Mouse (Mus musculus) bone marrow macrophage, adult 2 months (primary cell): Measurements from ENCODE around the gene Egfr. TPM values are rescaled to one million over a fixed set of nuclear protein-coding genes. Genes with fewer than 3 reads are reported as not detected.

ENCODE experiments used
- H3K27ac ChIP-seq: 2 replicates; pipeline ENCODE4 v1.5.1; 2012; ENCODE audit warnings: low read depth, low read length; ENCODE audit not compliant: insufficient read depth
- H3K4me1 ChIP-seq: 2 replicates; pipeline ENCODE4 v1.6.1; 2012; ENCODE audit warnings: low read length; ENCODE audit not compliant: control insufficient read depth, insufficient read depth
- H3K4me3 ChIP-seq: 2 replicates; pipeline ENCODE4 v1.5.1; 2012; ENCODE audit warnings: mild to moderate bottlenecking, low read length, moderate library complexity; ENCODE audit not compliant: insufficient read depth
- CTCF ChIP-seq: IDR thresholded peaks from 2 replicates; pipeline ENCODE4 v1.5.1; 2012; ENCODE audit warnings: low read depth, mild to moderate bottlenecking, low read length, moderate library complexity
- POLR2A ChIP-seq: IDR thresholded peaks from 2 replicates; pipeline ENCODE4 v1.6.1; 2012; ENCODE audit warnings: mild to moderate bottlenecking, low read depth, low read length, borderline replicate concordance
- polyA plus RNA-seq: library from polyadenylated mRNA; stranded (reverse); fragments of >200 nt; gene quantifications from 2 replicates; pipeline ENCODE4 v1.2.4, GENCODE M21; 2012; ENCODE audit not compliant: missing spikeins, insufficient read depth, insufficient read length

Gene Egfr
- polyA plus RNA-seq: 0.88 and 2.2 TPM in 2 replicates

DNA sequence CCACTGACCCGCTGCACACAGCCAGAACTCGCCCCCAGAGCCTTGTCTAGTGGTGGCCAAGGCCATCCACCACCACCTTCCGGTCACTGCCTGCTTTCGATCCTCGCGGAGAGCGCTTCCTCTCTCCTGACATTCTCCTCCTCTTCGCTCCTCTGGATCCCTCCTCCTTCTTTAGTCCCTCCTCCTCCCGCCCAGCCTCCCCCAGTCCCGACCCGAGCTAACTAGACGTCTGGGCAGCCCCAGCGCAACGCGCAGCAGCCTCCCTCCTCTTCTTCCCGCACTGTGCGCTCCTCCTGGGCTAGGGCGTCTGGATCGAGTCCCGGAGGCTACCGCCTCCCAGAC, at the start of gene Egfr:
Egfr (plus strand) TSS at position 197 of the 342 bp plus-strand sequence.
- TF ChIP-seq CTCF (no peak), POLR2A (no peak)
- H3K4me3 ChIP-seq: peak within 1 kb of the TSS; percentile 51
- no peaks in the 10 kb centered on the region for H3K4me1 ChIP-seq
- no peak within 1 kb of the TSS for H3K27ac ChIP-seq

- no peak for TF ChIP-seq POLR2A
- TF ChIP-seq CTCF: no peak
- H3K4me3 ChIP-seq: no peak overlapping the region
- H3K27ac ChIP-seq: no peak overlapping the region
Observed at GRCm38 (mm10) chr11:16703221-16703620, 48.8 kb upstream of the Egfr start.

GRCm38 (mm10) chr11:16735083-16735644, 16.8 kb upstream of the Egfr start:
- no peak for TF ChIP-seq POLR2A
- TF ChIP-seq CTCF: no peak
- no peak overlapping the region for H3K27ac ChIP-seq
- H3K4me3 ChIP-seq: no peak overlapping the region
- H3K4me1 ChIP-seq: no peaks in the 10 kb centered on the region

More at GRCm38 (mm10) chr11:16703221-16703620, 48.8 kb upstream of the Egfr start:
- no peaks in the 10 kb centered on the region for H3K4me1 ChIP-seq

DNA sequence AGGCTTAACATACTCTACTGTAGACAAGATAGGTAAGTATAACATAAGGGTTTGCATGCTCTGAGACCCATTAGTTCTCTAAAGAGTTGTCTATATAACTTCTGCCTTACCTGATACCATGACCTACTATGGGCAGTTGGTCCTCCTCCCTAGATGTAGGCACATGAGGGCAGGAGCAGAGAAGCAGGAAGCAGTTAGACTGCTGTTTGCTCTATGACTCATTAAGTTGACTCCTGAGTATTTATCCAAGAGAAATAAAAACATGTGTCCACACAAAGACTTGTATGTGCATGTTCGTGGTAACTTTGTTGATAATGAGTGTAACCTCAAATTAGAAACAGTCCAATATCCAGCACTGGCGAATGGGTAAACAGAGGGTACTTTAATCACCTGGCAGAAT, 14.7 kb upstream of the Egfr start:
- Histone ChIP-seq H3K4me1 (no peaks in the 10 kb centered on the region), H3K4me3 (no peak overlapping the region), H3K27ac (no peak overlapping the region)
- no peak for TF ChIP-seq CTCF
- no peak for TF ChIP-seq POLR2A

DNA sequence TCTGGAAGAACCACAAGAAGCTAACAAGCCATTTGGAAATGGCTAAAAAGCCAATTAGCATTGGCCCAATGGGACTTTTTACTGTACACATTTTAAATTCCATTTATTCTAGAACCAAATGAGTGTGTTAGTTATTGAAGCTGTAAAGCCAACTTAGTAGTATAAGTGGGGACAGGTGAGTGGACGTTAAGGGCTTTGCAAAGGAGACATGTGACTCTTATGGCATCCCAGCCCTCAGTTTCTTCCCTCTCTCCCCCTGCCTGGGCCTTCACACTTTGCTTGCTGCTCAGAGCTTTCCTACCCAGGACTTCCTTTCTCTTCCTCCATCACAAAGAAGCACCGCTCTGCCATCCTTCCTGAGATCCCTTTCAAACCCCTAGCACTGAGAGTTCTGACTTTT, 13.3 kb upstream of the Egfr start:
- Histone ChIP-seq H3K4me3 (no peak overlapping the region), H3K4me1 (no peaks in the 10 kb centered on the region), H3K27ac (no peak overlapping the region)
- TF ChIP-seq CTCF (no peak), POLR2A (no peak)

GRCm38 (mm10) chr11:16739155-16739554, 12.8 kb upstream of the Egfr start:
- TF ChIP-seq POLR2A (no peak), CTCF (no peak)
- H3K27ac ChIP-seq: no peak overlapping the region

GRCm38 (mm10) chr11:16740691-16741611, 11.1 kb upstream of the Egfr start:
- Histone ChIP-seq H3K4me3 (no peak overlapping the region), H3K4me1 (no peaks in the 10 kb centered on the region), H3K27ac (no peak overlapping the region)
- TF ChIP-seq POLR2A: no peak
- no peak for TF ChIP-seq CTCF

More at GRCm38 (mm10) chr11:16739155-16739554, 12.8 kb upstream of the Egfr start:
- Histone ChIP-seq H3K4me3 (no peak overlapping the region), H3K4me1 (no peaks in the 10 kb centered on the region)

DNA sequence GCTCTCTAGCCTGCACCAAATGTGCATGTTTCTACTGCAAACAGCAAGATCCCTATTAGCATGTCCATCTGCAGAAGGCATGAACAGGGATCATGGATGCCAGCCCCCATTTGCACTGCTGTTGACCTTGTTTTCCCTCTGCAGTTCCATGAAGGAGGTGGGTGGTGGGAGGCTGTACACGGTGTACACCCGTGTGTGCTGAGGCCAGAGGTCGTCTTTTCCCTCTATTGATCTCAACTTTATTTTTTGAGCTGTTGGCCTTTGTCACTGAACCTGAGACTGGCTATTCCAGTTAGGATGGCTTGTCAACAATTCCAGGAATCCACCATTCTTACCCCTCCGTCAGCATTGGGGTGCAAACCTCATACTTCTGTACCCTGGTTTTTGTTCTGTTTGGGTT, 9.8 kb upstream of the Egfr start:
- H3K4me3 ChIP-seq: no peak overlapping the region
- H3K4me1 ChIP-seq: no peaks in the 10 kb centered on the region
- no peak for TF ChIP-seq POLR2A
- no peak for TF ChIP-seq CTCF
- H3K27ac ChIP-seq: no peak overlapping the region

GRCm38 (mm10) chr11:16742821-16743220, 9.2 kb upstream of the Egfr start:
- TF ChIP-seq POLR2A: no peak
- no peak for TF ChIP-seq CTCF
- no peaks in the 10 kb centered on the region for H3K4me1 ChIP-seq
- H3K4me3 ChIP-seq: no peak overlapping the region
- H3K27ac ChIP-seq: no peak overlapping the region

DNA sequence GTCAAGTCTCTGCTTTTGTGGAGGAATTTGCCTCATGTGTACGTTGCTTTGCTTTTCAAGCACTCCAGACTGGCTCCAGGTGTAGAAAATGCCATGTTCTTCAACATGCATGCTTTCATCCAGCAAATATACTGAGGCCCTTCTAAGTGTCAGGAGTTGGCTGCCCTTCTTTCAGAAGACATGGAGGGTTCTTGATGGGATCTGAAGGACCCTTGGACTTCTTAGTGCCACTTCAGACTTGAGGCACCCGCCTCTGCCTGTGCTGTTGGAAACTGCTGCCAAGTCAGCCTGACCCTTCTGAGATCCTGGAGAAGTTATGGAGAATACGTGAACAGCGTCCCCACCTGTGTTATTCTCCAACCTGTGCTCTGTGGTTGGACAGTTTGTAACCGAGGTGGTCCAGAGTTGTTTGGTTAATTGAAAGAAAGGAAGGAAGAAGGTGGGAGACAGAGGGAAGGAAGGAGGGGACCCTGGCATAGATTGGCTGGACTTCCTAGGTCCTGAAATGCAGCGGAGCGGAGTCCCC, 483 bp upstream of the Egfr start:
- TF ChIP-seq CTCF: no peak
- TF ChIP-seq POLR2A: no peak
- no peak overlapping the region for H3K27ac ChIP-seq
- H3K4me3 ChIP-seq: no peak overlapping the region
- H3K4me1 ChIP-seq: no peaks in the 10 kb centered on the region
